Mouse (Mus musculus) WW6 (cell line): ENCODE results near the gene Capn2.

Experiments used
- DNase-seq: peaks from one replicate; pipeline ENCODE4 v3.0.0-alpha.2; 2013; ENCODE audit warnings: low read depth, low spot score

The Capn2 gene

GRCm38 (mm10) chr1:182465309-182465708 is 52.1 kb downstream of the Capn2 start:
- DNase-seq = no peak

GRCm38 (mm10) chr1:182461813-182462212 is 55.6 kb downstream of the Capn2 start:
- DNase-seq = no peak

DNA sequence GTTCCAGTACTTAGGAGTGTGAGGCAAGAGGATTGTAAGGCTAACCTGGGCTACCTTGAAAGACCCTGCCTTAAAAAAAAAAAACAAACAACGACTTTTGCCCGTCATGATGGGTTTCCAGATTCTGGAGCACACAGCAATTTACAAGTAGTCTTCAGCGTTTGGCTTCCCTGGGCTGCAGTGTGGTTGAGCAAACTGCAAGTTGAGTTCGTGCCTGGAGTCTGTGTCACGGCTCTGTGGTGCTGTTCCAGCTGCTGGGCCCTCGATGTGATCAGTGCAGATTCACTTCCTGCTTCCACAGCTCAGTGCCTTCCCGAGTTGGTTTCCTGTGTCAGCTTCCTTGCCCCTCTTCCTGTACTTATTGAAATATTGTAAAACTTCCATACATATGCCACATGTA is 56.1 kb downstream of the Capn2 start:
- no peak for DNase-seq

DNA sequence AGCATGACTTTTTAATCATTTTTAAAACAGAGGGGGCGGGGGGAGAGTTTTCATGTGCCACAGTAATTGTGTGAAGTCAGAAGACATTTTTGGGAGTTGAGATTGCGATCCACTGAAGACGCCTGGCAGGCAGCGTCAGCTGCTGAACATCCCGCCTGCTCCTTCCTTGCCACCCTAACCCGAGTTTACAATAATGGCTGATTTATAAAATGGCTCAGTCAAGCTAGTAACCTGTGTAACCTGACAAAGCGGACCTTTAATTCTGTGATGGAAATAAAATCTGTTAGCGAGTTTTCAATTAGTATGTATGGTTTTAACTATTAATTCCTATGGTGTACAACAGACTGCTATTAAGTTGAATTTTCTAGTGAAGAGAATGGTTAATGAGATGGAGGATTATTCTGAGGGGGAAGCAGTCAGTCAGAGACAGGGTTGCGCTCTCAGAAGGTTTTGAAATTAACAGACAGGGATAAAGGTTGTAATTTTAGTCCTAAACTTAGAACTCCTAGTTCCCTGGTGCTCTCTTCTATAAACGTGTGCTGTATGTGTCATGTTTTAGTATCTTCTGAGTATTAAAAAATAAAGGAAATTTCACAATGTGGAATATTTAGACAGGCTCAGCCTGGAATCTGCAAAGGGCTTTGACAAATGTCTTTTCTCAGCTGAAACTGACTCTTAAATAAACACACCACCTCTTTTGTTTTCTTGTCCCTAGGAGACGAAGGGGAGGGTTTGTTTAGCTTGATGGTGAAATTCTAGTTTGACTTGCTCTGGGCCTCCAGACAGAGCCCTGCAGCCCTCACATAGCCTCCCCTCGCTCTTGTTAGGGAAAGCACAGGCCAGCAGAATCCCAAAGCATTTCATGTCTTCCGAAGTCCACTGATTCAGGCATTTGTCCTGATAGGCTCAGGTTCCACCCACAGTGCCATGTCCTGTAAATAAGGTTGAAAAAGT is 56.8 kb downstream of the Capn2 start:
- no peak for DNase-seq

DNA sequence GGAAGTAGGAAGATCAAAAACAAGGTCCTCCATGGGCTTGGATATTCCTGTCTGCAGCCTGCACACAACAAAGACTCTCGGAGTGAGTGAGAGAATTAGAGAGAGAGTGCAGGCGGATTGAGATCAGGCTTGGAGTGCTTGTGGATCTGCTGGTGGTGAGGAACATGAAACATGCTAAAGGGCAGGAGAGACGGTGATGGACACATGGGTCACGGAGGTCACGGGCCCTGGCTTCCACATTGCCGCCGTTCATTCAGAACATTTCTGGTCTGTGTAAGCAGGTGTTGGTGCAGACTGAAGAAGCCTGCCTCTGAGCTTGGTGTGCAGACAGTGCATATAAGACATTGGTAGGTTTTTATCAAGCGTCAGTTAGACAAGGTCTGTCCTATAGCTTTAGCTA is 58.0 kb downstream of the Capn2 start:
- DNase-seq = no peak

GRCm38 (mm10) chr1:182458556-182458955 is 58.9 kb downstream of the Capn2 start:
- DNase-seq = no peak

GRCm38 (mm10) chr1:182455080-182455479 is 62.3 kb downstream of the Capn2 start:
- no peak for DNase-seq

DNA sequence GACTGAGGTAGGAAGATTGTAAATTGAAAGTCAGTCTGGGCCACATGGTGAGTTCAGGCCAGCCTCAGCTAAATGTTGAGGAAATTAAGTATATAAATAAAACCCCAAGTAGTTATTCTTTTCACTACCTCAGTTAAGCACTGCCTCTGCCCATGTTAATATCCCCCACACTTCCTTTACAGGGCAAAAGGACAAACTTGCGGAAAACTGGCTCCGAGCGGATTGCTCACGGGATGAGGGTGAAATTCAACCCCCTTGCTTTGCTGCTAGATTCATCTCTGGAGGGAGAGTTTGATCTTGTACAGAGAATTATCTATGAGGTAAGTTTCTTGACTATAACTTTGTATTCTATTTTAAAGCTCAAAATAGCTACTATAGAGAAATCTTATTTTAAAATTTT is 64.9 kb downstream of the Capn2 start:
- no peak for DNase-seq

DNA sequence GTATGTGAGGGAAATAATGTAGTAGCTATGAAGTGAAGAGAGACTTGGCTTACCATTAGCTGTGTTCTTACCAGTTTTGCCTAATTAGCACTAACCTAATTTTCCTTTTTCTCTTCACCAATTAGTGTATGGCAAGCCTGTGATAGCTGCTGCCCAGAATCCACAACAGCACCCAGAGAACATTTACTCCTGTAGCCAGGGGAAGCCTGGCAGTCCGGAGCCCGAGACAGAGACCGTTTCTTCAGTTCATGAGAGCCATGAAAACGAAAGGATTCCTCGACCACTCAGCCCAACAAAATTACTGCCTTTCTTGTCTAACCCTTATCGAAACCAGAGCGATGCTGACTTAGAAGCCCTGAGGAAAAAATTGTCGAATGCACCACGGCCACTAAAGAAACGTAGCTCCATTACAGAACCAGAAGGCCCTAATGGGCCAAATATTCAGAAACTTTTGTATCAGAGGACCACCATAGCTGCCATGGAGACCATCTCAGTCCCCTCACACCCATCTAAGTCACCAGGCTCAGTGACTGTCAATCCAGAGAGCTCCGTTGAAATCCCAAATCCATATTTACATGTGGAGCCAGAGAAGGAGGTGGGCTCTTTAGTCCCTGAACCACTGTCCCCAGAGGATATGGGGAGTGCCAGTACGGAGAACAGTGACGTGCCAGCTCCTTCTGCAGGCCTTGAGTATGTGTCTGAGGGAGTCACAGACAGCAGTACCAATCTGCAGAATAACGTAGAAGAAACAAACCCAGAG is 69.0 kb downstream of the Capn2 start:
- no peak for DNase-seq

DNA sequence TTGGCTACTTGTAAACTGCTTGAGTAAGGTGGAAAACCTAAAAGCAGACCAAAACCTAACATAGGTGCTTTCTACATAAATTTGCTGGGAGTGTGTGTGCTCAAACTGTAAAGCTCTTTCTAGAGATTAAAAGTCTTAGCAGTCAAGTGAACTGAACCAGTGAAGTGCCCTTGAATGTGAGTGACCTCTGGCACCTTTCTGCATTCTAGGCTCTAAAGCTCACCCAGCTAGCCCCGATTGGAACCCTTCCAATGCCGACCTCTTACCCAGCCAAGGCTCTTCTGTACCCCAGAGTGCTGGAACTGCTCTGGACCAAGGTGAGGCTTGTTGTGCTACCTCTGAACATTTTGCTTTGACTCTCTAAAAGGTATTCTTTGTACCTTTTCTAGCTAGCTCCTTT is 73.3 kb downstream of the Capn2 start:
- no peak for DNase-seq

- no peak for DNase-seq
Observed at GRCm38 (mm10) chr1:182441791-182442473, 75.5 kb downstream of the Capn2 start.

GRCm38 (mm10) chr1:182439546-182440222 is 77.7 kb downstream of the Capn2 start:
- no peak for DNase-seq

- no peak for DNase-seq
Observed at GRCm38 (mm10) chr1:182436746-182437145, 80.7 kb downstream of the Capn2 start.

- no peak for DNase-seq
Observed at GRCm38 (mm10) chr1:182432059-182432458, 85.3 kb downstream of the Capn2 start.

DNA sequence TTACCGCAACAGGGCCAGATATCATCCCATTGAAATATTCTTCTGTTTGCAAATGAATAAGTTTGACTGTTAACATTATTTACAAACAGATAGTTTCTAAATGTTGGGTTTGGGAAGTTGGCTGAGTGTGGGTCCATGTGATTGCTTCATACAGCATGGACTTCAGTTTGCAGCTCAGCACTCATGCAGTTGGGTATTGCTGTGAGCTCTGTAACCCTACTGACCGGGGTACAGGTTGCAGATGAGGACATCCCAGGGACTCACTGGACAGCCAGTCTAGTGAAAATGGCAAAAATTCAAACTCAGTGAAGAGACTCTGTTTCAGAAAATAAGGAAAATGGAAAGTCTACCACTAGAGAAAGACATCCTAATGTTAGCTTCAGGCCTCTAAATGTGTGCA is 86.7 kb downstream of the Capn2 start:
- DNase-seq = no peak

- DNase-seq = no peak
Observed at GRCm38 (mm10) chr1:182429826-182430225, 87.6 kb downstream of the Capn2 start.

DNA sequence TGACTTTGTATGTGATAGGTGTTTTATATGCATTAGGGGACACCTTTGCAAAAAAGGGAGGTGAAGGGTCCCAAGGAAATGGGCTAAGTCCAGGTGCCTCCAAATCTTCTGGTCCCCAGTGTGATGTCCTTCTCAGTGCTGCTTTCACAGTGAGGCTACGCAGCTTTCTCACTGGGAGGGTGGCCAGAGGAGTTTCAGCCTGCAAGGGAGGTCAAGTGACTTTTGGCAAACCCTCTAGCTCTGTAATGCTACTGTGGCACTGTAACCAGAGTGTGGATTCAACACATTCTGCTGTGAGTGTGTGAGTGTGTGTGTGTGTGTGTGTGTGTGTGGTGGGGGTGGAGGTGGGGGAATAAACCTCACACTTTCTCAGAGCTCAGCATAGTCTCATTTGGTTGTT is 90.0 kb downstream of the Capn2 start:
- no peak for DNase-seq

GRCm38 (mm10) chr1:182426444-182426843 is 91.0 kb downstream of the Capn2 start:
- no peak for DNase-seq

- no peak for DNase-seq
Observed at GRCm38 (mm10) chr1:182425176-182425575, 92.2 kb downstream of the Capn2 start.

- no peak for DNase-seq
Observed at GRCm38 (mm10) chr1:182424274-182424673, 93.1 kb downstream of the Capn2 start.

- no peak for DNase-seq
Observed at GRCm38 (mm10) chr1:182419481-182419880, 97.9 kb downstream of the Capn2 start.
